In the genomic region with DNA sequence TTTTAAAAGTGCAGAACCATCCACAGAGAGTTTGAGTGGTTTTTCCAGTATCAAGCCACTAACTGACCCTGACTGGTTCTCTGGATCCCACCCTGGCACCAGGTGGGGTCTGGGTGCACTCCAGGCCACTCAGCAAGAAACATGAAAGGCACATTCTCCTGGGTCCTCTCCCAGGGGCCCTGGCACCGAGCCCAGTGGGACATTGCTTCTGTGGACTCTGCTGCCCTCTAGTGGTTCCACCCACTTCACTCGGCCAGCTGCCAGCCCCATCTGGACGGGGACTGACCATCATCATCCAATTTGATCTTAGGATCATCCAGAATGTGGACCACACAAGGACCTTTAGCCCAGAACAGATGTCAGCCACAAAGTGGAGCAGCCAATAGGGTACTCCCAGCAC, we compare ENCODE assay signal across 8 mouse cellular contexts. TPM values are rescaled to one million over a fixed set of nuclear protein-coding genes. Genes with fewer than 3 reads are reported as not detected.
DNase-seq lines count a peak whose midpoint lies in the region; TF ChIP-seq lines count a peak whose summit lies in the region.
"Had no signal": no experiment of that assay in that cellular context is flagged by ENCODE, and none has a peak within 500 bp of the region (broad histone marks: within the 10 kb centered on the region; RNA-seq: fewer than 3 reads in every experiment).

No protein-coding gene starts in this region.

- no peaks in the 10 kb centered on the region for H3K79me3 ChIP-seq in C2C12 (ENCODE audit: low read depth)

- no peak overlapping the region for H3K9ac ChIP-seq in MEL (ENCODE audit: control insufficient read depth, low read depth, low read length, poor library complexity, severe bottlenecking)
- H3K9ac ChIP-seq: limb, embryonic 12.5 days had no signal

- H3K27me3 ChIP-seq in C2C12 (ENCODE audit: control insufficient read depth, insufficient read depth, insufficient read length) (peaks cover 41% of the 10 kb centered on the region), MEL (ENCODE audit: control insufficient read depth in 1 of 2, insufficient read depth in 2 of 2, low read length in 2 of 2) (peaks cover 0 to 4% of the 10 kb centered on the region in 2 experiments; a peak in 1 of 4 replicates)
- H3K27me3 ChIP-seq: limb, embryonic 12.5 days had no signal

- DNase-seq in MEL (ENCODE audit: low read depth, low spot score) = peak; percentile 53
- DNase-seq in cerebellum, postnatal 25 days = peak; percentile 82 to 88
- peak; percentile 56 for DNase-seq in gastrocnemius, postnatal 25 days
- peak; percentile 92 for DNase-seq in kidney, postnatal 4 days
- peak; percentile 71 for DNase-seq in lung, postnatal 25 days (ENCODE audit: low spot score)
- DNase-seq in right cerebral cortex, postnatal 36 days (ENCODE audit: low spot score in 2 of 2) = peak; percentile 38 to 48

- H3K36me3 ChIP-seq in C2C12 (ENCODE audit: control insufficient read depth, insufficient read depth) = no peaks in the 10 kb centered on the region
- H3K36me3 ChIP-seq in MEL (ENCODE audit: control insufficient read depth in 1 of 2, insufficient read depth in 2 of 2, low read length in 2 of 2) = no peaks in the 10 kb centered on the region
- H3K36me3 ChIP-seq: limb, embryonic 12.5 days had no signal

- no peaks in the 10 kb centered on the region for H3K9me3 ChIP-seq in MEL (replicated peaks; ENCODE audit: insufficient read depth, low read length)
- H3K9me3 ChIP-seq: limb, embryonic 12.5 days had no signal

- TF ChIP-seq POLR2A in MEL (IDR thresholded peaks at IDR 0.05; ENCODE audit: control insufficient read depth in 1 of 2, insufficient read depth in 1 of 2, low read depth in 1 of 2, low read length in 2 of 2, poor library complexity in 1 of 2) = no peak

- TF ChIP-seq CTCF in C2C12 (IDR thresholded peaks at IDR 0.05; ENCODE audit: control insufficient read depth, insufficient read depth, insufficient read length) = peak; percentile 89
- peak; percentile 83 to 95 (median 84) for TF ChIP-seq CTCF in MEL (IDR thresholded peaks at IDR 0.05 in 2 of 3, conservative IDR thresholded peaks at IDR 0.05 in 1 of 3; ENCODE audit: control insufficient read depth in 1 of 3, insufficient read depth in 1 of 3, low read depth in 2 of 3, low read length in 3 of 3, poor library complexity in 1 of 3, severe bottlenecking in 1 of 3)

- H3K4me3 ChIP-seq in C2C12 (ENCODE audit: insufficient read depth, poor library complexity, severe bottlenecking) (no peak overlapping the region), MEL (ENCODE audit: control insufficient read depth in 1 of 2, insufficient read depth in 1 of 2, low read depth in 2 of 2, low read length in 2 of 2) (no peak overlapping the region)
- H3K4me3 ChIP-seq: limb, embryonic 12.5 days had no signal

- H3K4me1 ChIP-seq in MEL (ENCODE audit: control insufficient read depth in 1 of 2, insufficient read depth in 2 of 2, low read length in 2 of 2) = 0 out of 4 replicates have a peak, but pooled peaks cover 0 to 2% of the 10 kb centered on the region in 2 experiments

- H3K79me2 ChIP-seq in C2C12 (ENCODE audit: control insufficient read depth, insufficient read depth) (no peaks in the 10 kb centered on the region), MEL (ENCODE audit: control insufficient read depth, insufficient read depth, low read length, poor library complexity) (no peaks in the 10 kb centered on the region)

- no peak overlapping the region for H3K27ac ChIP-seq in MEL (ENCODE audit: control insufficient read depth, low read depth, low read length)
- H3K27ac ChIP-seq: limb, embryonic 12.5 days had no signal

- TF ChIP-seq RAD21 in MEL (IDR thresholded peaks at IDR 0.05; ENCODE audit: low read depth, low read length) = peak; percentile 77

- no peak for TF ChIP-seq EP300 in MEL (IDR thresholded peaks at IDR 0.05; ENCODE audit: low read depth in 1 of 2, low read length in 2 of 2)

- H3ac ChIP-seq in C2C12 (ENCODE audit: control insufficient read depth, insufficient read length, low read depth) = no peak overlapping the region

TF ChIP-seq in C2C12, 6 proteins besides CTCF, POLR2A, EP300 and RAD21:
- TF ChIP-seq MYOG (IDR thresholded peaks at IDR 0.05; ENCODE audit: control insufficient read depth, extremely low read depth, insufficient read length) (no peak), CEBPB (IDR thresholded peaks at IDR 0.05; ENCODE audit: low read depth) (no peak), MAX (IDR thresholded peaks at IDR 0.05) (no peak), USF1 (IDR thresholded peaks at IDR 0.05; ENCODE audit: low read depth) (no peak), MYOD1 (IDR thresholded peaks at IDR 0.05; ENCODE audit: control insufficient read depth, insufficient read length, low read depth) (no peak), FOSL1 (IDR thresholded peaks at IDR 0.05; ENCODE audit: insufficient read depth, low read length, poor library complexity, severe bottlenecking) (no peak)

TF ChIP-seq in MEL, 35 proteins besides CTCF, POLR2A, EP300 and RAD21:
- TF ChIP-seq SMC3 (IDR thresholded peaks at IDR 0.05; ENCODE audit: low read depth, low read length) (peak; percentile 60), BHLHE40 (IDR thresholded peaks at IDR 0.05; ENCODE audit: borderline replicate concordance, low read depth, low read length) (no peak), ZC3H11A (IDR thresholded peaks at IDR 0.05; ENCODE audit: low read depth, low read length) (peak; percentile 39; the same call in 1 of the 2 replicates)
TF ChIP-seq in MEL: peak in this region for 2.

RNA-seq across cellular contexts. Expression of a gene that starts 15.6 kb away (rescaled TPM):
- 48.9 TPM for polyA plus RNA-seq in C2C12 (2012; fragmentation: generic; extraction: Trizol)
- 69.7 and 77.0 TPM in 2 replicates for total RNA-seq in MEL (2012; rRNA removed)
- 10 to 100 TPM; 57.2 to 88.3 TPM for polyA plus RNA-seq in MEL (2012; ENCODE audit: insufficient read depth in 1 of 2, insufficient read length in 2 of 2, low read depth in 1 of 2, low replicate concordance in 2 of 2, missing spikeins in 1 of 2)
- 100 to 1,000 TPM; 102 to 112 TPM for total RNA-seq in gastrocnemius, postnatal 25 days (2021)
